Mouse (Mus musculus) forebrain, embryonic 12.5 days (tissue): Measurements from ENCODE around the gene Crim1. TPM values are rescaled to one million over a fixed set of nuclear protein-coding genes. Genes with fewer than 3 reads are reported as not detected.

ENCODE experiments used
- ATAC-seq: fragments of 200-750 bp; cut with Nextera tagmentation; 2 replicates; pipeline ENCODE4 v1.8.0; 2017; ENCODE audit warnings: moderate TSS enrichment; ENCODE audit not compliant: low FRiP score
- H3K27ac ChIP-seq: fragments of 300-500 bp; sonication (generic); 2 replicates; pipeline ENCODE4 v1.5.1; 2016; ENCODE audit warnings: mild to moderate bottlenecking
- H3K27me3 ChIP-seq: fragments of 300-500 bp; sonication (generic); 2 replicates; pipeline ENCODE4 v1.6.1; 2016; ENCODE audit warnings: mild to moderate bottlenecking
- H3K36me3 ChIP-seq: fragments of 300-500 bp; sonication (generic); replicated peaks from 2 replicates; pipeline ENCODE4 v1.6.1; 2016; ENCODE audit warnings: mild to moderate bottlenecking
- H3K4me1 ChIP-seq: fragments of 300-500 bp; sonication (generic); 2 replicates; pipeline ENCODE4 v1.6.1; 2016
- H3K4me2 ChIP-seq: fragments of 300-500 bp; sonication (generic); 2 replicates; pipeline ENCODE4 v1.6.1; 2016; ENCODE audit warnings: mild to moderate bottlenecking, moderate library complexity
- H3K4me3 ChIP-seq: fragments of 300-500 bp; sonication (generic); replicated peaks from 2 replicates; pipeline ENCODE4 v1.5.1; 2016; ENCODE audit warnings: mild to moderate bottlenecking
- H3K9ac ChIP-seq: fragments of 300-500 bp; sonication (generic); 2 replicates; pipeline ENCODE4 v1.6.1; 2016; ENCODE audit warnings: mild to moderate bottlenecking
- H3K9me3 ChIP-seq: fragments of 300-500 bp; sonication (generic); 2 replicates; pipeline ENCODE4 v1.6.1; 2016
- WGBS: fragments of 180-500 bp; shearing (Covaris S2); methylation state at CpG from one replicate; pipeline ENCODE4 v1.1.7; 2016; 5-methylcytosine and 5-hydroxymethylcytosine counted together
- polyA plus RNA-seq: library from polyadenylated mRNA; unstranded; fragments of >200 nt; fragmentation: Nextera tagmentation; extraction: Ambion mirVana; gene quantifications from 2 replicates; pipeline ENCODE4 v1.2.1, GENCODE M21; 2016

The Crim1 gene
- polyA plus RNA-seq, 1 experiment from 2014 or later: 3.8 TPM

GRCm38 (mm10) chr17:78354871-78355270, 154.8 kb downstream of the Crim1 start:
- H3K4me3 ChIP-seq: no peak overlapping the region
- peaks cover 33% of the 10 kb centered on the region for H3K27me3 ChIP-seq
- H3K9ac ChIP-seq: no peak overlapping the region
- H3K36me3 ChIP-seq: 0 out of 2 replicates have a peak, but pooled peaks cover 5% of the 10 kb centered on the region
- 85% methylated on average over 12 of the region's 12 CpGs for WGBS
- H3K27ac ChIP-seq: no peak overlapping the region; the same call in 1 of the 2 replicates
- H3K9me3 ChIP-seq: no peaks in the 10 kb centered on the region
- peak; percentile 42 for ATAC-seq
- peaks cover 15% of the 10 kb centered on the region for H3K4me1 ChIP-seq
- H3K4me2 ChIP-seq: no peak overlapping the region

GRCm38 (mm10) chr17:78355611-78356010, 155.6 kb downstream of the Crim1 start:
- Histone ChIP-seq H3K27ac (no peak overlapping the region), H3K27me3 (peaks cover 38% of the 10 kb centered on the region), H3K9ac (no peak overlapping the region), H3K4me2 (no peak overlapping the region), H3K4me3 (no peak overlapping the region), H3K9me3 (no peaks in the 10 kb centered on the region), H3K4me1 (peaks cover 15% of the 10 kb centered on the region), H3K36me3 (0 out of 2 replicates have a peak, but pooled peaks cover 3% of the 10 kb centered on the region)
- no peak for ATAC-seq
- 77% methylated on average over 8 of the region's 8 CpGs for WGBS

- Histone ChIP-seq H3K27ac (no peak overlapping the region), H3K4me1 (peaks cover 15% of the 10 kb centered on the region), H3K9me3 (no peaks in the 10 kb centered on the region), H3K9ac (no peak overlapping the region), H3K4me3 (no peak overlapping the region), H3K27me3 (peaks cover 30% of the 10 kb centered on the region), H3K4me2 (no peak overlapping the region), H3K36me3 (no peaks in the 10 kb centered on the region)
- ATAC-seq: peak; percentile 49; the same call in 1 of the 2 replicates
- 47% methylated on average over 4 of the region's 4 CpGs for WGBS
These were observed 157.7 kb downstream of the Crim1 start for GRCm38 (mm10) chr17:78357753-78358152.

GRCm38 (mm10) chr17:78358251-78358726, 158.2 kb downstream of the Crim1 start:
- Histone ChIP-seq H3K9me3 (no peaks in the 10 kb centered on the region), H3K36me3 (no peaks in the 10 kb centered on the region), H3K4me2 (no peak overlapping the region), H3K27ac (no peak overlapping the region), H3K4me3 (no peak overlapping the region), H3K9ac (no peak overlapping the region), H3K4me1 (peaks cover 15% of the 10 kb centered on the region), H3K27me3 (peaks cover 25% of the 10 kb centered on the region)
- WGBS: 62% methylated on average over 7 of the region's 7 CpGs
- peak; percentile 56; the same call in 1 of the 2 replicates for ATAC-seq

- WGBS: 85% methylated on average over 13 of the region's 13 CpGs
These were observed 162.1 kb downstream of the Crim1 start for GRCm38 (mm10) chr17:78361939-78362728.

GRCm38 (mm10) chr17:78364555-78365302, 164.7 kb downstream of the Crim1 start:
- Histone ChIP-seq H3K4me2 (no peak overlapping the region), H3K9ac (no peak overlapping the region), H3K4me1 (no peaks in the 10 kb centered on the region), H3K9me3 (no peaks in the 10 kb centered on the region), H3K36me3 (peaks cover 3% of the 10 kb centered on the region; the same call in 1 of the 2 replicates), H3K4me3 (no peak overlapping the region), H3K27ac (no peak overlapping the region), H3K27me3 (peaks cover 14% of the 10 kb centered on the region)
- 90% methylated on average over 23 of the region's 23 CpGs for WGBS
- ATAC-seq: no peak

More at GRCm38 (mm10) chr17:78361939-78362728, 162.1 kb downstream of the Crim1 start:
- H3K9ac ChIP-seq: no peak overlapping the region
- no peaks in the 10 kb centered on the region; the same call in 1 of the 2 replicates for H3K4me1 ChIP-seq
- no peak overlapping the region for H3K4me2 ChIP-seq
- H3K9me3 ChIP-seq: no peaks in the 10 kb centered on the region
- H3K4me3 ChIP-seq: no peak overlapping the region
- no peak for ATAC-seq
- H3K27me3 ChIP-seq: peaks cover 16% of the 10 kb centered on the region
- no peak overlapping the region for H3K27ac ChIP-seq
- H3K36me3 ChIP-seq: no peaks in the 10 kb centered on the region

GRCm38 (mm10) chr17:78366070-78366469, 166.0 kb downstream of the Crim1 start:
- ATAC-seq: no peak
- WGBS: 94% methylated on average over 7 of the region's 7 CpGs
- peaks cover 3% of the 10 kb centered on the region; the same call in 1 of the 2 replicates for H3K36me3 ChIP-seq
- H3K27ac ChIP-seq: no peak overlapping the region
- H3K9ac ChIP-seq: no peak overlapping the region
- no peaks in the 10 kb centered on the region for H3K9me3 ChIP-seq
- H3K4me2 ChIP-seq: no peak overlapping the region
- no peaks in the 10 kb centered on the region for H3K4me1 ChIP-seq
- H3K27me3 ChIP-seq: 0 out of 2 replicates have a peak, but pooled peaks cover 7% of the 10 kb centered on the region
- H3K4me3 ChIP-seq: no peak overlapping the region

- Histone ChIP-seq H3K27me3 (0 out of 2 replicates have a peak, but pooled peaks cover 4% of the 10 kb centered on the region), H3K27ac (no peak overlapping the region), H3K9me3 (no peaks in the 10 kb centered on the region), H3K36me3 (peaks cover 3% of the 10 kb centered on the region; the same call in 1 of the 2 replicates), H3K4me1 (no peaks in the 10 kb centered on the region), H3K9ac (no peak overlapping the region), H3K4me2 (no peak overlapping the region), H3K4me3 (no peak overlapping the region)
- WGBS: 62% methylated on average over 8 of the region's 8 CpGs
- no peak for ATAC-seq
These were observed 168.4 kb downstream of the Crim1 start for GRCm38 (mm10) chr17:78368481-78368880.

GRCm38 (mm10) chr17:78370445-78370844, 170.4 kb downstream of the Crim1 start:
- Histone ChIP-seq H3K4me2 (no peak overlapping the region), H3K27me3 (0 out of 2 replicates have a peak, but pooled peaks cover 4% of the 10 kb centered on the region), H3K9me3 (no peaks in the 10 kb centered on the region), H3K27ac (no peak overlapping the region), H3K9ac (no peak overlapping the region), H3K36me3 (peaks cover 3% of the 10 kb centered on the region; the same call in 1 of the 2 replicates), H3K4me3 (no peak overlapping the region), H3K4me1 (no peaks in the 10 kb centered on the region)
- 100% methylated on average over 1 of the region's 1 CpGs for WGBS
- no peak for ATAC-seq

GRCm38 (mm10) chr17:78373174-78373573, 173.1 kb downstream of the Crim1 start:
- Histone ChIP-seq H3K4me1 (no peaks in the 10 kb centered on the region), H3K9me3 (no peaks in the 10 kb centered on the region), H3K9ac (no peak overlapping the region), H3K4me3 (no peak overlapping the region), H3K27ac (no peak overlapping the region), H3K27me3 (no peaks in the 10 kb centered on the region), H3K36me3 (peaks cover 10% of the 10 kb centered on the region; the same call in 1 of the 2 replicates), H3K4me2 (no peak overlapping the region)
- ATAC-seq: no peak
- 90% methylated on average over 6 of the region's 6 CpGs for WGBS

- peaks cover 6% of the 10 kb centered on the region; the same call in 1 of the 2 replicates for H3K36me3 ChIP-seq
- H3K4me2 ChIP-seq: no peak overlapping the region
- H3K9me3 ChIP-seq: no peaks in the 10 kb centered on the region
- no peaks in the 10 kb centered on the region for H3K27me3 ChIP-seq
- no peak overlapping the region for H3K4me3 ChIP-seq
- WGBS: 95% methylated on average over 8 of the region's 8 CpGs
- H3K27ac ChIP-seq: no peak overlapping the region
- no peak for ATAC-seq
- no peaks in the 10 kb centered on the region for H3K4me1 ChIP-seq
- H3K9ac ChIP-seq: no peak overlapping the region
These were observed 173.8 kb downstream of the Crim1 start for GRCm38 (mm10) chr17:78373849-78374248.

GRCm38 (mm10) chr17:78374756-78375155, 174.7 kb downstream of the Crim1 start:
- WGBS: 58% methylated on average over 10 of the region's 10 CpGs
- Histone ChIP-seq H3K36me3 (peaks cover 6% of the 10 kb centered on the region; the same call in 1 of the 2 replicates), H3K4me3 (no peak overlapping the region), H3K27ac (no peak overlapping the region), H3K4me2 (no peak overlapping the region), H3K4me1 (no peaks in the 10 kb centered on the region), H3K9me3 (no peaks in the 10 kb centered on the region), H3K27me3 (no peaks in the 10 kb centered on the region), H3K9ac (no peak overlapping the region)
- ATAC-seq: no peak
